In the genomic region with DNA sequence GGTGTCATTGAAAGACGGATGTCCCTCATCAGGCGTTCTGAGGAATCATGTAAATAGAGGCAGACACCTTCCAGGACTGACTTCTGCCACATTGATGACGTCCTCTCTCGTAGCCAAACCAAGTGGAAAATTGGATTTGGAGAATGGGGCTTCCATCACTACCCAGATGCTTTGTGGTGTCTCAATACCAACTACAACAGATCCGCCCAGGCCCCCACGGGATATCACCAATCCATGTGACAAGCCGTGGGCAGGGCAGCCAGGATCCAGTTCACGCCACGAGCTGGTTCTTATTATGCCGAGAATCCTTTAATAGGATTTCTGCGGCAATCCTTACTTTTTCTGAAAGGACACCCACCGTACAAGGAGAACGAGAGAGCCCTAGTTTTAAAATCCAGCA, we compare ENCODE assay signal across 25 mouse cellular contexts. TPM values are rescaled to one million over a fixed set of nuclear protein-coding genes. Genes with fewer than 3 reads are reported as not detected.
DNase-seq lines count a peak whose midpoint lies in the region; ATAC-seq and TF ChIP-seq lines count a peak whose summit lies in the region.
"Had no signal": no experiment of that assay in that cellular context is flagged by ENCODE, and none has a peak within 500 bp of the region (broad histone marks: within the 10 kb centered on the region; RNA-seq: fewer than 3 reads in every experiment).

No protein-coding gene starts in this region.

- no peak for TF ChIP-seq CTCF in midbrain, postnatal 0 days (IDR thresholded peaks at IDR 0.05)

- no peak overlapping the region for H3K4me3 ChIP-seq in embryonic facial prominence, embryonic 14.5 days (ENCODE audit: low read depth, low read length)
- H3K4me3 ChIP-seq in embryonic facial prominence, embryonic 10.5 days = no peak overlapping the region
- no peak overlapping the region for H3K4me3 ChIP-seq in forebrain, embryonic 14.5 days (ENCODE audit: low read depth, low read length)
- no peak overlapping the region for H3K4me3 ChIP-seq in hindbrain, embryonic 15.5 days
- H3K4me3 ChIP-seq in midbrain, postnatal 0 days (ENCODE audit: low read depth, low read length) = no peak overlapping the region
- H3K4me3 ChIP-seq: heart, embryonic 12.5 days; left cerebral cortex, adult 2 months; limb, embryonic 12.5 days; liver, embryonic 13.5 days; lung, embryonic 15.5 days; stomach, embryonic 15.5 days had no signal

- WGBS in embryonic facial prominence, embryonic 14.5 days = 72% methylated on average over 13 of the region's 13 CpGs
- whole genome bisulfite sequencing in embryonic facial prominence, embryonic 10.5 days = 67% methylated on average over 13 of the region's 13 CpGs
- 12% methylated on average over 13 of the region's 13 CpGs for WGBS in forebrain, embryonic 14.5 days
- WGBS in hindbrain, embryonic 15.5 days = 49% methylated on average over 13 of the region's 13 CpGs
- 25% methylated on average over 13 of the region's 13 CpGs for WGBS in midbrain, postnatal 0 days

- DNase-seq in embryonic facial prominence, embryonic 14.5 days (ENCODE audit: low spot score) = no peak
- DNase-seq in embryonic facial prominence, embryonic 10.5 days (ENCODE audit: low spot score) = no peak
- peak; percentile 8 for DNase-seq in forebrain, embryonic 14.5 days (ENCODE audit: low spot score)
- peak; percentile 58 for DNase-seq in midbrain, postnatal 0 days (ENCODE audit: low spot score)
- no peak for DNase-seq in thymus, postnatal 25 days
- no peak for DNase-seq in gastrocnemius, adult 8-10 months (ENCODE audit: low spot score in 2 of 2)
- no peak for DNase-seq in Muller cell, postnatal 12 days (ENCODE audit: inconsistent ontology term)
- DNase-seq: adrenal gland, postnatal 14 days; cerebellum, adult 2 months; embryo, embryonic 11 days; heart, postnatal 4 days; liver, embryonic 13.5 days; right cerebral cortex, postnatal 14 days had no signal

- H3K9ac ChIP-seq in embryonic facial prominence, embryonic 14.5 days (ENCODE audit: low read depth, low read length) = no peak overlapping the region
- peak overlapping the region; percentile 36 for H3K9ac ChIP-seq in forebrain, embryonic 14.5 days (ENCODE audit: low read length)
- H3K9ac ChIP-seq in hindbrain, embryonic 15.5 days = no peak overlapping the region
- no peak overlapping the region for H3K9ac ChIP-seq in midbrain, postnatal 0 days (replicated peaks; ENCODE audit: low read length, poor library complexity, severe bottlenecking)
- H3K9ac ChIP-seq: heart, embryonic 12.5 days; limb, embryonic 12.5 days; liver, embryonic 13.5 days; lung, embryonic 15.5 days; stomach, embryonic 15.5 days had no signal

- no peaks in the 10 kb centered on the region for H3K9me3 ChIP-seq in embryonic facial prominence, embryonic 14.5 days (ENCODE audit: control insufficient read depth, low read length)
- H3K9me3 ChIP-seq in embryonic facial prominence, embryonic 10.5 days = no peaks in the 10 kb centered on the region
- H3K9me3 ChIP-seq in forebrain, embryonic 14.5 days (replicated peaks; ENCODE audit: control insufficient read depth, low read length) = no peaks in the 10 kb centered on the region
- no peaks in the 10 kb centered on the region for H3K9me3 ChIP-seq in hindbrain, embryonic 15.5 days
- H3K9me3 ChIP-seq in midbrain, postnatal 0 days (ENCODE audit: low read length) = no peaks in the 10 kb centered on the region
- H3K9me3 ChIP-seq: heart, embryonic 12.5 days; limb, embryonic 12.5 days; liver, embryonic 13.5 days; lung, embryonic 15.5 days; stomach, embryonic 15.5 days had no signal

- no peaks in the 10 kb centered on the region for H3K36me3 ChIP-seq in embryonic facial prominence, embryonic 14.5 days (ENCODE audit: control insufficient read depth, insufficient read depth, low read length)
- H3K36me3 ChIP-seq in embryonic facial prominence, embryonic 10.5 days (replicated peaks) = no peaks in the 10 kb centered on the region
- H3K36me3 ChIP-seq in forebrain, embryonic 14.5 days (ENCODE audit: control insufficient read depth, insufficient read depth, low read length) = no peaks in the 10 kb centered on the region
- H3K36me3 ChIP-seq in hindbrain, embryonic 15.5 days = no peaks in the 10 kb centered on the region
- H3K36me3 ChIP-seq in midbrain, postnatal 0 days (ENCODE audit: insufficient read depth, low read length) = no peaks in the 10 kb centered on the region
- H3K36me3 ChIP-seq: heart, embryonic 12.5 days; limb, embryonic 12.5 days; liver, embryonic 13.5 days; lung, embryonic 15.5 days; stomach, embryonic 15.5 days had no signal

- H3K4me1 ChIP-seq in embryonic facial prominence, embryonic 14.5 days (ENCODE audit: control insufficient read depth, insufficient read depth, low read length) = peaks cover 2% of the 10 kb centered on the region; the same call in 1 of the 2 replicates
- H3K4me1 ChIP-seq in embryonic facial prominence, embryonic 10.5 days = peaks cover 9% of the 10 kb centered on the region
- H3K4me1 ChIP-seq in forebrain, embryonic 14.5 days (ENCODE audit: control insufficient read depth, insufficient read depth, low read length) = peaks cover 14% of the 10 kb centered on the region
- peaks cover 22% of the 10 kb centered on the region for H3K4me1 ChIP-seq in hindbrain, embryonic 15.5 days (replicated peaks)
- H3K4me1 ChIP-seq in midbrain, postnatal 0 days (ENCODE audit: insufficient read depth, low read length) = peaks cover 7% of the 10 kb centered on the region; the same call in 1 of the 2 replicates
- H3K4me1 ChIP-seq: liver, embryonic 13.5 days; stomach, embryonic 15.5 days had no signal

- ATAC-seq in embryonic facial prominence, embryonic 14.5 days (ENCODE audit: low read depth) = 0 out of 2 replicates have a peak, but pooled peaks have one; percentile 32
- ATAC-seq in forebrain, embryonic 14.5 days = 0 out of 2 replicates have a peak, but pooled peaks have one; percentile 30
- ATAC-seq in hindbrain, embryonic 15.5 days (ENCODE audit: low FRiP score, low read depth) = no peak
- ATAC-seq in midbrain, postnatal 0 days (ENCODE audit: low FRiP score) = peak; percentile 61; the same call in 1 of the 2 replicates
- ATAC-seq: intestine, postnatal 0 days had no signal

- H3K27ac ChIP-seq in embryonic facial prominence, embryonic 14.5 days (replicated peaks; ENCODE audit: low read depth, low read length) = no peak overlapping the region
- no peak overlapping the region for H3K27ac ChIP-seq in embryonic facial prominence, embryonic 10.5 days (replicated peaks)
- no peak overlapping the region for H3K27ac ChIP-seq in forebrain, embryonic 14.5 days (ENCODE audit: low read depth, low read length)
- H3K27ac ChIP-seq in hindbrain, embryonic 15.5 days (replicated peaks) = peak overlapping the region; percentile 63; the same call in 1 of the 2 replicates
- H3K27ac ChIP-seq in midbrain, postnatal 0 days (ENCODE audit: low read depth, low read length) = no peak overlapping the region
- H3K27ac ChIP-seq: left cerebral cortex, adult 2 months; limb, embryonic 12.5 days; liver, embryonic 13.5 days; lung, embryonic 15.5 days; macrophage; stomach, embryonic 15.5 days had no signal

- no peak overlapping the region for H3K4me2 ChIP-seq in embryonic facial prominence, embryonic 14.5 days (ENCODE audit: low read depth, low read length)
- 0 out of 2 replicates have a peak overlapping the region, but pooled peaks have one; percentile 13 for H3K4me2 ChIP-seq in forebrain, embryonic 14.5 days (ENCODE audit: low read length)
- peak overlapping the region; percentile 9; the same call in 1 of the 2 replicates for H3K4me2 ChIP-seq in hindbrain, embryonic 15.5 days
- H3K4me2 ChIP-seq in midbrain, postnatal 0 days (ENCODE audit: low read depth, low read length, poor library complexity, severe bottlenecking) = peak overlapping the region; percentile 16
- H3K4me2 ChIP-seq: heart, embryonic 12.5 days; limb, embryonic 12.5 days; liver, embryonic 13.5 days; lung, embryonic 15.5 days; stomach, embryonic 15.5 days had no signal

- H3K27me3 ChIP-seq in embryonic facial prominence, embryonic 14.5 days (replicated peaks; ENCODE audit: control insufficient read depth, insufficient read depth, low read length) = no peaks in the 10 kb centered on the region
- peaks cover 9% of the 10 kb centered on the region; the same call in 1 of the 2 replicates for H3K27me3 ChIP-seq in embryonic facial prominence, embryonic 10.5 days (replicated peaks; ENCODE audit: low read depth, poor library complexity, severe bottlenecking)
- no peaks in the 10 kb centered on the region for H3K27me3 ChIP-seq in forebrain, embryonic 14.5 days (replicated peaks; ENCODE audit: control insufficient read depth, insufficient read depth, low read length)
- no peaks in the 10 kb centered on the region for H3K27me3 ChIP-seq in hindbrain, embryonic 15.5 days
- H3K27me3 ChIP-seq in midbrain, postnatal 0 days (ENCODE audit: insufficient read depth, low read length) = no peaks in the 10 kb centered on the region
- H3K27me3 ChIP-seq: CH12.LX; limb, embryonic 12.5 days; liver, embryonic 13.5 days; lung, embryonic 15.5 days; stomach, embryonic 15.5 days had no signal

RNA-seq across cellular contexts. Expression of a gene that starts 30.9 kb away (rescaled TPM):
- 0.08 TPM in 1 of 2 replicates, not detected in the other for polyA plus RNA-seq in embryonic facial prominence, embryonic 14.5 days (2014; fragmentation: Nextera tagmentation; extraction: Ambion mirVana)
- polyA plus RNA-seq in embryonic facial prominence, embryonic 10.5 days (2016; fragmentation: Nextera tagmentation; extraction: Ambion mirVana) = 0.04 and 0.09 TPM in 2 replicates
- polyA plus RNA-seq in forebrain, embryonic 14.5 days (2014; fragmentation: Nextera tagmentation; extraction: Ambion mirVana) = not detected in 2 replicates
- polyA plus RNA-seq in hindbrain, embryonic 15.5 days (2015; fragmentation: Nextera tagmentation; extraction: Ambion mirVana) = 10.7 and 11.5 TPM in 2 replicates
- 2.7 and 6.6 TPM in 2 replicates for total RNA-seq in midbrain, postnatal 0 days (2014; rRNA removed)
- 0.22 and 0.36 TPM in 2 replicates for polyA plus RNA-seq in midbrain, postnatal 0 days (2015; fragmentation: Nextera tagmentation; extraction: Ambion mirVana)
- not detected for total RNA-seq in gastrocnemius, adult 8-10 months (2022)
- total RNA-seq: CH12.LX; heart, postnatal 4 days; monocyte, adult 5-6 weeks had no signal
- polyA plus RNA-seq: heart, embryonic 12.5 days; intestine, postnatal 0 days; limb, embryonic 12.5 days; liver, embryonic 13.5 days; macrophage; spleen, adult 2 months; thymus, postnatal 0 days had no signal

Comparison
In these comparisons a context has a peak if more than half of its experiments do, and no peak if none do; other contexts are left out.
1. DNase-seq: peak in forebrain, embryonic 14.5 days (single experiment) and midbrain, postnatal 0 days (single experiment); none in embryonic facial prominence, embryonic 14.5 days (single experiment), embryonic facial prominence, embryonic 10.5 days (single experiment), thymus, postnatal 25 days (single experiment), gastrocnemius, adult 8-10 months (0 of 2) and Muller cell, postnatal 12 days (single experiment).